Mouse (Mus musculus) midbrain, embryonic 11.5 days (tissue): Measurements from ENCODE around the gene Rpl21. TPM values are rescaled to one million over a fixed set of nuclear protein-coding genes. Genes with fewer than 3 reads are reported as not detected.

ENCODE experiments used
- ATAC-seq: fragments of 200-750 bp; cut with Nextera tagmentation; 2 replicates; pipeline ENCODE4 v1.8.0; 2017; ENCODE audit warnings: moderate TSS enrichment, moderate library complexity; ENCODE audit not compliant: low FRiP score
- DNase-seq: peaks from one replicate; pipeline ENCODE4 v3.0.0; 2015; ENCODE audit warnings: low spot score; ENCODE audit errors: missing footprints
- H3K27ac ChIP-seq: fragments of 300-500 bp; sonication (generic); 2 replicates; pipeline ENCODE4 v1.5.1; 2014; ENCODE audit warnings: low read depth, low read length
- H3K27me3 ChIP-seq: fragments of 300-500 bp; sonication (generic); 2 replicates; pipeline ENCODE4 v1.6.1; 2014; ENCODE audit warnings: mild to moderate bottlenecking, low read length, moderate library complexity, mixed read lengths; ENCODE audit not compliant: control insufficient read depth, insufficient read depth
- H3K36me3 ChIP-seq: fragments of 300-500 bp; sonication (generic); 2 replicates; pipeline ENCODE4 v1.6.1; 2014; ENCODE audit warnings: mild to moderate bottlenecking, low read length, moderate library complexity, mixed read lengths; ENCODE audit not compliant: control insufficient read depth, insufficient read depth
- H3K4me1 ChIP-seq: fragments of 300-500 bp; sonication (generic); 2 replicates; pipeline ENCODE4 v1.6.1; 2014; ENCODE audit warnings: low read length; ENCODE audit not compliant: control insufficient read depth, insufficient read depth
- H3K4me2 ChIP-seq: fragments of 300-500 bp; sonication (generic); 2 replicates; pipeline ENCODE4 v1.6.1; 2014; ENCODE audit warnings: mild to moderate bottlenecking, moderate library complexity
- H3K4me3 ChIP-seq: fragments of 300-500 bp; sonication (generic); 2 replicates; pipeline ENCODE4 v1.5.1; 2014; ENCODE audit warnings: low read depth, low read length
- H3K9ac ChIP-seq: fragments of 300-500 bp; sonication (generic); 2 replicates; pipeline ENCODE4 v1.6.1; 2014; ENCODE audit warnings: low read length
- H3K9me3 ChIP-seq: fragments of 300-500 bp; sonication (generic); 2 replicates; pipeline ENCODE4 v1.6.1; 2016; ENCODE audit warnings: low read length; ENCODE audit not compliant: control insufficient read depth
- WGBS: fragments of 180-500 bp; shearing (Covaris S2); extraction: QIAGEN DNeasy Blood & Tissue Kit; methylation state at CpG from one replicate; pipeline ENCODE4 v1.1.7; 2014; 5-methylcytosine and 5-hydroxymethylcytosine counted together
- polyA plus RNA-seq: library from polyadenylated mRNA; unstranded; fragments of >200 nt; fragmentation: Nextera tagmentation; extraction: Ambion mirVana; gene quantifications from 2 replicates; pipeline ENCODE4 v1.2.1, GENCODE M21; 2014

The Rpl21 gene
- 495 and 509 TPM in 2 replicates for polyA plus RNA-seq

DNA sequence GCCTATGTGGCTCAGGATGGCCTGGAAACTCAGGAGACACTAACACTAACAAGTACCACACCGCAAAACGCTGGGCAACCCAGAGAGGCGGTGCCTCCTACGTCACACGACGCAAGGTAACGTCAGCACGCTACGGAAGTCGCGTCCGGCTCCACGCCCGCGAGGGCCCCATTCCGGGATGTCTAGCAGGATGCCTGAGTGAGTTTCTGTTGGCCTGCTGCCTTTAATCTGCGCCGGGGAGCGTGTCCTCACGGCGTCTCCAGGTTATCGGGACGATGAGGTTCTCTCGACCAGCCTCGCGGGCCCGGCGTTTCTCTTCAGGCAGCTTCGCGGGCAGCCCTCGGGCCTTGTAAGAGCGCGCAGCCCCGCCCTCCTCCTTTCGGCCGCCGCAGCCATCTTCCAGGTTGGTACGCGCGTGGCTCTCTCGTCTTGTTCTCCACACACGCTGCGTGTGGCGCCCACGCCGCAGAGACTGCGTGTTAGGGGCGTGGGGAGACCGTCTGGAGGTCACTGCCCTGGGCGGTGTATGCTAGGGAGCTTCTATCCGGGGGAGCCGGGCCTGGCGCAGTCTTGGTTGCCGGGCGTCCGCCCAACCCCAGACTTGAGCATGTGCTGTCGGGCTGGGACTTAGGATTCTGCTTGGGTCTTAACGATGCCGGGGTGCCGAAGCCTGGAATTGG is at the start of gene Rpl21:
Rpl21 (plus strand) TSS at position 122 of the 680 bp plus-strand sequence.
- Histone ChIP-seq H3K27ac (peak within 1 kb of the TSS; percentile 72), H3K9ac (peak within 1 kb of the TSS; percentile 98), H3K4me2 (peak within 1 kb of the TSS; percentile 70), H3K4me3 (peak within 1 kb of the TSS; percentile 95), H3K27me3 (no peaks in the 10 kb centered on the region), H3K36me3 (peaks cover 19% of the 10 kb centered on the region), H3K9me3 (no peaks in the 10 kb centered on the region), H3K4me1 (peaks cover 5% of the 10 kb centered on the region; the same call in 1 of the 2 replicates)
- peak; percentile 98 for ATAC-seq
- DNase-seq, result peak; percentile 100
- under 1% methylated on average over 60 of the region's 60 CpGs for WGBS

DNA sequence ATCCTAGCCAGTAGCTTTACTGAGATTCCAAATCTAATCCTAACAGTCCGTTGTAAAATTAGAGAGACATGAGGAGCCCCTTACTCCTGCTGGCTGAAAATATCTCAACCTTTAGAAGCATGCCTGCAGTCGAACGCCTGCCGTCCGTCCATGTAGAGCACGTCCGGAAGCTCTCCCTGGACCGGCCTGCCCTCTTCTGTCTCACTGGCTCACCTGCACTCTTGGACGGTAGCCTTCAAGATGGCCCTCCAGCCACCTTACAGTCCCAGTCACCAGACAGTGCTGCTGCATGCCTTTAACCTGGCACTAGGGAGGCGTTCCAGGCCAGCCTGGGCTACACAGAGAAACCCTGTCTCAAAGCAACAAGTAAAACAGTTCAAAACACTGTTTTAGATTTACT is 49.4 kb upstream of the Rpl21 start:
- no peaks in the 10 kb centered on the region for H3K9me3 ChIP-seq
- no peaks in the 10 kb centered on the region for H3K36me3 ChIP-seq
- no peak overlapping the region for H3K27ac ChIP-seq
- no peak for ATAC-seq
- no peak overlapping the region for H3K9ac ChIP-seq
- 92% methylated on average over 10 of the region's 10 CpGs for WGBS
- H3K4me2 ChIP-seq, result no peak overlapping the region
- no peaks in the 10 kb centered on the region for H3K27me3 ChIP-seq
- no peak overlapping the region for H3K4me3 ChIP-seq
- no peak for DNase-seq
- no peaks in the 10 kb centered on the region for H3K4me1 ChIP-seq

DNA sequence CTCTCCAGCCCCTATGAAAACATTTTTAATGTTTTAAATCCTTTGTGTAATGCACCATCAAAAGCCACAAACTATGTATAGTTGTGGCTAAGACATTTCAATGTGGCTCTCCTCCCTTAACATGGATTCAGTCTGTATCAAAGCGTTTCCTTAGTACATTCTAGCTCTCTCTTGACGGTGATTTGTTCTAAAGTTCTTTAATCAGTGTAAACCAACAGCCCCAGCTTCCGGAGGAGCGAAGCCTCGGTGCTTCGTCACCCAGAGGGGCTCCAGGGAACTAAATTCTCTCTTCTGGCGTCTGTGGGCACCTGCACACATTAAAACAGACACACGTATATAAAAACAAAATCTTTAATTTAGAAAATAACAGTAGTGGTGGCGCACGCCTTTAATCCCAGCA is 48.8 kb upstream of the Rpl21 start:
- ATAC-seq, result no peak
- H3K9me3 ChIP-seq, result no peaks in the 10 kb centered on the region
- H3K27me3 ChIP-seq, result no peaks in the 10 kb centered on the region
- no peak overlapping the region for H3K9ac ChIP-seq
- WGBS, result 94% methylated on average over 10 of the region's 10 CpGs
- peaks cover 3% of the 10 kb centered on the region for H3K4me1 ChIP-seq
- no peak overlapping the region for H3K4me2 ChIP-seq
- no peak overlapping the region for H3K4me3 ChIP-seq
- no peak overlapping the region for H3K27ac ChIP-seq
- DNase-seq, result no peak
- H3K36me3 ChIP-seq, result no peaks in the 10 kb centered on the region

DNA sequence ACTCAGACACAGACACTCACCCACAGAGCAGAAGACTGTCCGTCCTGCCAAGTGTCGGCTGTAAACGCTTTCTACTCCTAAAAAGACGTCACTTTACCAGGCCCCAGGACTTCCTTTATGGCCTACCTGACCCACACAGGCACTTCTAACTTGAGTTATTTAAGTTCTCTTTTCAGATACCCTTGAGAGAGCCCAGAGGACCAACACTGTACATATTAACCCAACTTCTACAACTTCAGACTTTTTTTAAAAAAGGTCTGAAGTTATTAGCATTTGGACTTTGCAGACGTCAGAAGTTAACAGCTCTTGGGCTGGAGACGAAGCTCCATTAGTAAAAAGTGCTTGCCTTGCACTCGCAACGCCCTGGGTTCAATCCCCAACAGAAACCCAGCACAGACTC is 46.6 kb upstream of the Rpl21 start:
- H3K4me3 ChIP-seq, result no peak overlapping the region
- WGBS, result 91% methylated on average over 8 of the region's 8 CpGs
- H3K4me1 ChIP-seq, result peaks cover 3% of the 10 kb centered on the region
- H3K27me3 ChIP-seq, result no peaks in the 10 kb centered on the region
- DNase-seq, result no peak
- H3K9me3 ChIP-seq, result no peaks in the 10 kb centered on the region
- no peak for ATAC-seq
- H3K4me2 ChIP-seq, result no peak overlapping the region
- no peak overlapping the region for H3K27ac ChIP-seq
- H3K36me3 ChIP-seq, result no peaks in the 10 kb centered on the region
- H3K9ac ChIP-seq, result no peak overlapping the region

DNA sequence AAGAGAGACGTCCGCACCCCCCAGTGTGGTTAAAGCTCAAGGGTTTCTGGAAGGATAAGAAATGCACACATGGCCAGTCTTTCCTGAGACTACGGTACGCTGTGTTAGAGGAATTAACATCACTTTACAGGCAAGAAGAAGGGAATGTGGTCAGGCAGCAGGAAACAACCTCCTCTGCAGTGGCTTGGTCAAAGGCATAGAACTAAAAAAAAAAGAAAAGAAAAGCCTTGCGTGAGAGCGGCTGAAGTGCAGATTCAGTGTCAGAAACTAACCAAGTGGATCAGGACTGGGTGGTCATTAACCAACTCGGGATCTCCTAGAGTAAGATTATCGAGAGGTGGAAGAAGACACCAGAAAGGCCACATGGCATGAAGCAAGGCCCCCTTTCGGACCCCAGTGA is 43.3 kb upstream of the Rpl21 start:
- H3K36me3 ChIP-seq, result no peaks in the 10 kb centered on the region
- peaks cover 17% of the 10 kb centered on the region for H3K4me1 ChIP-seq
- H3K27me3 ChIP-seq, result no peaks in the 10 kb centered on the region
- no peaks in the 10 kb centered on the region for H3K9me3 ChIP-seq
- H3K9ac ChIP-seq, result no peak overlapping the region
- no peak for ATAC-seq
- WGBS, result 81% methylated on average over 9 of the region's 9 CpGs
- no peak for DNase-seq
- H3K27ac ChIP-seq, result no peak overlapping the region
- no peak overlapping the region for H3K4me3 ChIP-seq
- H3K4me2 ChIP-seq, result no peak overlapping the region

DNA sequence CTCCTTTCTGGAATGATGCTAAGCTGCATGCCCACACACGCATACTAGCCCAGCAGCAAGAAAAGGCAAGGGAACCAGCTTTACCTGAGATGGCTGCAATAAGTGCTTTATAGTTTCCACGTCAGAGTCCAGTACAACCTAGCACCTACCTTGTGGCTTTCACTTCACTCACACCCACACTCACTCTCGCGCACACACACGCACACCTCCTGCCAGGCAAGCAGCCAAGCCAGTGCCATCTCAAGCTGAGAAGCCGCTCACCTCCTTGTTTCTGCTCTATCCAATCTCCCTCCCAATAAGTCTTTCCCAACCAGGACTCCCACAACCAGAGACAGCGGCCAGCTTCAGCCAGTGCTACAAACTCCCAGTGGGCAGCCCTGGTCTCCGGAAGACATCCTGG is 41.7 kb upstream of the Rpl21 start:
- H3K9ac ChIP-seq, result peak overlapping the region; percentile 16; the same call in 1 of the 2 replicates
- H3K36me3 ChIP-seq, result no peaks in the 10 kb centered on the region
- peaks cover 17% of the 10 kb centered on the region for H3K4me1 ChIP-seq
- ATAC-seq, result no peak
- H3K27ac ChIP-seq, result no peak overlapping the region
- H3K4me3 ChIP-seq, result no peak overlapping the region
- WGBS, result 82% methylated on average over 8 of the region's 8 CpGs
- H3K27me3 ChIP-seq, result no peaks in the 10 kb centered on the region
- H3K4me2 ChIP-seq, result no peak overlapping the region
- H3K9me3 ChIP-seq, result no peaks in the 10 kb centered on the region
- no peak for DNase-seq

DNA sequence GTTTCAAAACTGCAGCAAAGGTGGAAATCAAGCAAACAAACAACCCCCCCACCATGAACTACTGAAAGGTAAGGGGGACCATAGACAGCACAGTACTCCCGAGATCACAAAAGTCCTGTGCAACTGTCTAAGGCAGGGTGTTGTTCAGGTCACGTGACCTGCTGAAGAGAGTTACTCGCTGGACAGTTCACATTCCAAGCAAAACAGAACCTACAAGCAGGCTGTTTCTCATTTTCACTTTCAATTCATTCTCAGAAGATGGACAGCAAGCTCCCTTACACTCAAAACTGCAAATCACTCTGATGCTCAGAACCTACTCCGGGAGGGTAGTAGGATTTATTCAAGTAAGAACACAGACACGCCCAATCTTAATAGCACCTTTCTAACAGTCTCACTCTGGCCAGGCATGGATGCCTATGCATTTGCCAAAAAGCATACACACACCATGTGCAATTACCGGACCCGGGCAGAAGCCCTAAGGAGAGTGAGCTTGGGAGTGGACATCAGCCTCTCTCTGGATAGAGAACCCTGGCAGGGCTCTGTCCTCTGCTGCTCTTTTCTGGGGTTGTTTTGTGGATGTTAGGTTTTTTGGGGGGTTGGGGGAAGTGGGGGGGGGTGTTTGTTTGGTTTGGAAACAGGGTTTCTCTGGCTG is 40.4 kb upstream of the Rpl21 start:
- 78% methylated on average over 7 of the region's 7 CpGs for WGBS
- Histone ChIP-seq H3K9ac (no peak overlapping the region), H3K9me3 (no peaks in the 10 kb centered on the region), H3K4me2 (no peak overlapping the region), H3K36me3 (no peaks in the 10 kb centered on the region), H3K27me3 (no peaks in the 10 kb centered on the region), H3K4me1 (peaks cover 17% of the 10 kb centered on the region), H3K27ac (no peak overlapping the region), H3K4me3 (no peak overlapping the region)
- DNase-seq, result no peak
- no peak for ATAC-seq

DNA sequence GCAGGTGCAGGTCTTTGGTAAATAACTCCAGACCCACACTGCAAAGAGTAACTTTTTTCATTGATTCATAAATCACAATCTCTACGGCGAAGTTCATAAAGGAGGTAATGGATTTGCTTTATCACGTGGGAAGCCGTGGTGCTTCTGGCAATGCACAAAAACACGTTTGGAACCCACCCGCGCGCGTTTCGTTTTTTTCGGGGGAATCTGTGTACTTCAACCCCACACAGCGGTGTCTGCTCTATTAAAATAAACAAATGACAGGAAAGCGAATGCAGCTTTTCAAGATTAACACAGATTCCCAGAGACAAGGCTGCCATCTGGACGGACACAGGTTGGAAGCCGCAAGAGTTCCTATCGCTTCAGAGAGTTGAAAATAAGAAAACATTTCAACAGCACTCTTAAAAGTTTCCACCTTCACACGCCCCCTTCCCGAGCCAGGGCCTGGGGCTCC is 39.0 kb upstream of the Rpl21 start:
- Histone ChIP-seq H3K9ac (peak overlapping the region; percentile 79), H3K4me1 (peaks cover 14% of the 10 kb centered on the region), H3K27ac (peak overlapping the region; percentile 84; the same call in 1 of the 2 replicates), H3K4me2 (peak overlapping the region; percentile 80), H3K27me3 (no peaks in the 10 kb centered on the region), H3K4me3 (peak overlapping the region; percentile 89), H3K36me3 (no peaks in the 10 kb centered on the region), H3K9me3 (no peaks in the 10 kb centered on the region)
- WGBS, result 11% methylated on average over 18 of the region's 18 CpGs
- ATAC-seq, result no peak
- peak; percentile 85 for DNase-seq

DNA sequence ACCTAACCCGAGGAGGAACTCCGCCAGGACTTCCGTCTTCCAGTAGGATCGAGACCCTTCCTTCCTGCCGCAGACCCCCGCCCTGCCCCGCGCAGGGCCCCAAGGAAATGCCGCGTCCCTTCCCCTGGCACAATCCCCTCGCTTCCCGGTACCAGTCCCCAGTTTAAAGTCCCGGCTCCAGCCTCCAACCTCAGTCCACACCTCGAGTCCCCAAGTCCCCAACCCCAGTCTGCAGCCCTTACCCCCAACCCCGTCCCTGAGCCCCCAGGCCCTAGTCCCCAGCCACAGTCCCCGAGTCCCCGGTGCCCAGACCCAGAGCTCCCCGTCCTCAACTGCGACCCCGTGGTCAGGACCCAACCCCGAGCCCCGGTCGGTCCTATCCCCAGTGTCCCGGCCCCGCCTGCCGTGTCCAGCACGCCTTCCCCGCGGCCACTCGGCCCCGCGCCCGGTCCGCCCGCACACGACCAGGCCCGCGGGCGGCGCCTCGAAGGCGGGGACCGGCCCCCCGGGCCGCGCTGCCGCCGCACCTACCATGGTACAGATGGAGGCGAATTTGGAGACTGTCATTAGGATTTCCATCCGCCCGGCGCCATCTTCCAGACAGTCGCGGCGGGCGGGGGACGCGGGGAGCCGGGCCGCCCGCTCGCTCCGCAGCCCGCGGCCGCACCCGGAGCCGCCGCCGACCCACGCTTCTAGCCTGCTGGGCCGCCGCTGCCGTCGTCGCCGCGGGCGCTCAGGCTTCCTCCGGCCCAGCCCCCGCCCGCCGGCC is 38.4 kb upstream of the Rpl21 start:
- no peaks in the 10 kb centered on the region for H3K36me3 ChIP-seq
- DNase-seq, result peak; percentile 97
- peak overlapping the region; percentile 80 for H3K4me2 ChIP-seq
- H3K27me3 ChIP-seq, result no peaks in the 10 kb centered on the region
- under 1% methylated on average over 67 of the region's 83 CpGs for WGBS
- peaks cover 13% of the 10 kb centered on the region for H3K4me1 ChIP-seq
- H3K9ac ChIP-seq, result peak overlapping the region; percentile 79
- no peaks in the 10 kb centered on the region for H3K9me3 ChIP-seq
- H3K4me3 ChIP-seq, result peak overlapping the region; percentile 89
- ATAC-seq, result peak; percentile 74
- H3K27ac ChIP-seq, result peak overlapping the region; percentile 84
